Mouse (Mus musculus): Measurements from ENCODE around the gene Rpp25. TPM values are rescaled to one million over a fixed set of nuclear protein-coding genes. Genes with fewer than 3 reads are reported as not detected.

The Rpp25 gene
- total and polyA plus RNA-seq, 2 experiments from 2014 or later, result 15.0 to 21.3 TPM

- H3K4me3 ChIP-seq (ENCODE audit: low read depth, low read length), result no peak overlapping the region
- H3K36me3 ChIP-seq (replicated peaks; ENCODE audit: control insufficient read depth, insufficient read depth, low read length), result peaks cover 19% of the 10 kb centered on the region; the same call in 1 of the 2 replicates
- no peaks in the 10 kb centered on the region for H3K27me3 ChIP-seq (ENCODE audit: control insufficient read depth, insufficient read depth, low read length)
- H3K4me2 ChIP-seq (ENCODE audit: low read depth, low read length), result peak overlapping the region; percentile 11; the same call in 1 of the 2 replicates
- no peaks in the 10 kb centered on the region for H3K9me3 ChIP-seq (replicated peaks; ENCODE audit: control insufficient read depth, low read length)
- H3K9ac ChIP-seq (replicated peaks; ENCODE audit: low read depth, low read length), result no peak overlapping the region
- DNase-seq (ENCODE audit: low spot score), result no peak
- ATAC-seq (ENCODE audit: insufficient read depth, low read depth), result no peak
- WGBS, result 36% methylated on average over 2 of the region's 2 CpGs
- peaks cover 37% of the 10 kb centered on the region; the same call in 1 of the 2 replicates for H3K4me1 ChIP-seq (ENCODE audit: control insufficient read depth, insufficient read depth)
- no peak for TF ChIP-seq CTCF (IDR thresholded peaks at IDR 0.05; ENCODE audit: low read depth)
- no peak for TF ChIP-seq EP300 (IDR thresholded peaks at IDR 0.05; ENCODE audit: low read depth)
- H3K27ac ChIP-seq (ENCODE audit: low read depth), result no peak overlapping the region
Observed at GRCm38 (mm10) chr9:57525516-57525915, 21.7 kb downstream of the Rpp25 start.

GRCm38 (mm10) chr9:57526435-57526834 is 22.6 kb downstream of the Rpp25 start:
- H3K4me1 ChIP-seq (ENCODE audit: control insufficient read depth, insufficient read depth), result peaks cover 34% of the 10 kb centered on the region; the same call in 1 of the 2 replicates
- no peak for ATAC-seq (ENCODE audit: insufficient read depth, low read depth)
- TF ChIP-seq CTCF (IDR thresholded peaks at IDR 0.05; ENCODE audit: low read depth), result no peak
- no peak for TF ChIP-seq EP300 (IDR thresholded peaks at IDR 0.05; ENCODE audit: low read depth)
- H3K27me3 ChIP-seq (ENCODE audit: control insufficient read depth, insufficient read depth, low read length), result no peaks in the 10 kb centered on the region
- H3K4me3 ChIP-seq (ENCODE audit: low read depth, low read length), result no peak overlapping the region
- no peak overlapping the region for H3K4me2 ChIP-seq (ENCODE audit: low read depth, low read length)
- H3K36me3 ChIP-seq (replicated peaks; ENCODE audit: control insufficient read depth, insufficient read depth, low read length), result peaks cover 27% of the 10 kb centered on the region
- H3K27ac ChIP-seq (ENCODE audit: low read depth), result no peak overlapping the region
- H3K9me3 ChIP-seq (replicated peaks; ENCODE audit: control insufficient read depth, low read length), result no peaks in the 10 kb centered on the region
- H3K9ac ChIP-seq (replicated peaks; ENCODE audit: low read depth, low read length), result no peak overlapping the region
- no peak for DNase-seq (ENCODE audit: low spot score)

- Histone ChIP-seq H3K4me1 (ENCODE audit: control insufficient read depth, insufficient read depth) (peaks cover 4% of the 10 kb centered on the region; the same call in 1 of the 2 replicates), H3K27ac (ENCODE audit: low read depth) (peak overlapping the region; percentile 59), H3K27me3 (ENCODE audit: control insufficient read depth, insufficient read depth, low read length) (no peaks in the 10 kb centered on the region), H3K9me3 (replicated peaks; ENCODE audit: control insufficient read depth, low read length) (no peaks in the 10 kb centered on the region), H3K4me2 (ENCODE audit: low read depth, low read length) (no peak overlapping the region), H3K36me3 (replicated peaks; ENCODE audit: control insufficient read depth, insufficient read depth, low read length) (peaks cover 60% of the 10 kb centered on the region), H3K9ac (replicated peaks; ENCODE audit: low read depth, low read length) (no peak overlapping the region), H3K4me3 (ENCODE audit: low read depth, low read length) (no peak overlapping the region)
- ATAC-seq (ENCODE audit: insufficient read depth, low read depth) (no peak), DNase-seq (ENCODE audit: low spot score) (no peak)
- WGBS, result 60% methylated on average over 1 of the region's 1 CpGs
- TF ChIP-seq CTCF (IDR thresholded peaks at IDR 0.05; ENCODE audit: low read depth), result no peak
- no peak for TF ChIP-seq EP300 (IDR thresholded peaks at IDR 0.05; ENCODE audit: low read depth)
Observed at GRCm38 (mm10) chr9:57531946-57532345, 28.1 kb downstream of the Rpp25 start.

GRCm38 (mm10) chr9:57536362-57536761 is 32.5 kb downstream of the Rpp25 start:
- ATAC-seq (ENCODE audit: insufficient read depth, low read depth) (no peak), DNase-seq (ENCODE audit: low spot score) (no peak)
- no peaks in the 10 kb centered on the region for H3K9me3 ChIP-seq (replicated peaks; ENCODE audit: control insufficient read depth, low read length)
- H3K4me2 ChIP-seq (ENCODE audit: low read depth, low read length), result no peak overlapping the region
- H3K4me3 ChIP-seq (ENCODE audit: low read depth, low read length), result no peak overlapping the region
- no peaks in the 10 kb centered on the region for H3K27me3 ChIP-seq (ENCODE audit: control insufficient read depth, insufficient read depth, low read length)
- TF ChIP-seq EP300 (IDR thresholded peaks at IDR 0.05; ENCODE audit: low read depth) (no peak), CTCF (IDR thresholded peaks at IDR 0.05; ENCODE audit: low read depth) (no peak)
- H3K27ac ChIP-seq (ENCODE audit: low read depth), result no peak overlapping the region
- 84% methylated on average over 5 of the region's 5 CpGs for WGBS
- peaks cover 13% of the 10 kb centered on the region for H3K4me1 ChIP-seq (ENCODE audit: control insufficient read depth, insufficient read depth)
- H3K9ac ChIP-seq (replicated peaks; ENCODE audit: low read depth, low read length), result no peak overlapping the region
- H3K36me3 ChIP-seq (replicated peaks; ENCODE audit: control insufficient read depth, insufficient read depth, low read length), result peaks cover 52% of the 10 kb centered on the region

- Histone ChIP-seq H3K4me1 (ENCODE audit: control insufficient read depth, insufficient read depth) (peaks cover 13% of the 10 kb centered on the region), H3K4me3 (ENCODE audit: low read depth, low read length) (peak within 1 kb of the TSS; percentile 68), H3K27me3 (ENCODE audit: control insufficient read depth, insufficient read depth, low read length) (no peaks in the 10 kb centered on the region), H3K36me3 (replicated peaks; ENCODE audit: control insufficient read depth, insufficient read depth, low read length) (peaks cover 50% of the 10 kb centered on the region), H3K9me3 (replicated peaks; ENCODE audit: control insufficient read depth, low read length) (no peaks in the 10 kb centered on the region), H3K4me2 (ENCODE audit: low read depth, low read length) (peak within 1 kb of the TSS; percentile 95), H3K27ac (ENCODE audit: low read depth) (peak within 1 kb of the TSS; percentile 71), H3K9ac (replicated peaks; ENCODE audit: low read depth, low read length) (peak within 1 kb of the TSS; percentile 83)
- WGBS, result 2% methylated on average over 45 of the region's 45 CpGs
- TF ChIP-seq EP300 (IDR thresholded peaks at IDR 0.05; ENCODE audit: low read depth), result no peak
- no peak for TF ChIP-seq CTCF (IDR thresholded peaks at IDR 0.05; ENCODE audit: low read depth)
- peak; percentile 88 for DNase-seq (ENCODE audit: low spot score)
- ATAC-seq (ENCODE audit: insufficient read depth, low read depth), result peak; percentile 90
Observed at GRCm38 (mm10) chr9:57537044-57537727, 33.4 kb downstream of the Rpp25 start, which contains the start of gene Fam219b. Gene Fam219b (plus strand): TSS chr9:57537528.

All from heart, postnatal 0 days (tissue).